Mouse (Mus musculus) cerebellum, adult (tissue): ENCODE measurements around the gene Phb2.

ENCODE experiments used
- ATAC-seq: cut with Nextera tagmentation; 2 replicates; pipeline ENCODE4 v1.9.2; 2017; ENCODE audit warnings: mild to moderate bottlenecking, moderate library complexity, mixed read lengths; ENCODE audit not compliant: insufficient number of reproducible peaks, low FRiP score, low TSS enrichment

The Phb2 gene

DNA sequence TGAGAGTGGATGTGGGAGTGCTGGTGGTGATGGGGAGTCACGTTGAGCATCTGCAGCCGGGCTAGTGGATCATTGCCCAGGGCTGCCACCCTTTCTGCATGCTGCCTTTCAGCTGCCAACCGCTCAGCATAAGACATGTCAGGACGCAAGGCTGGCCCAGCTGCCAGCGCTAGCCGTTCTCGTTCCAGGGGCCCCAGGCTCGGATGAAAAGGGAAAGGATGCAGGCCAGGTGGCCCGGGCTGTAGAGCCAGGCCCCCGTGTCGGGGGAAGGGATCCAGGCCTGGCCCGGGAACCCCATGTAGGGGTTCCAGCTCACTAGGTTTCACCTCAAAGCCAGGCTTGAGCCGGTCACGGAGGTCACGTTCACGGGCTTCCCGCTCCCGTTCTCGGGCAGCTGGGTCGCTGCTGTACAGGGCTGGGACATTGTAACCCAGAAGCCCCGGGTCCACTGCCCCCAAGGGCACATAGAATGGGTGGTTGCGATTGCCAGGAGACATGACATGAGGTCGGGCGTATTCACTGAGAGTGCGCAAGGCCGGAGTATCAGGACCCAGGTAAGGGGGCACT lies 32.7 kb downstream of the Phb2 start:
- peak; percentile 5 for ATAC-seq

DNA sequence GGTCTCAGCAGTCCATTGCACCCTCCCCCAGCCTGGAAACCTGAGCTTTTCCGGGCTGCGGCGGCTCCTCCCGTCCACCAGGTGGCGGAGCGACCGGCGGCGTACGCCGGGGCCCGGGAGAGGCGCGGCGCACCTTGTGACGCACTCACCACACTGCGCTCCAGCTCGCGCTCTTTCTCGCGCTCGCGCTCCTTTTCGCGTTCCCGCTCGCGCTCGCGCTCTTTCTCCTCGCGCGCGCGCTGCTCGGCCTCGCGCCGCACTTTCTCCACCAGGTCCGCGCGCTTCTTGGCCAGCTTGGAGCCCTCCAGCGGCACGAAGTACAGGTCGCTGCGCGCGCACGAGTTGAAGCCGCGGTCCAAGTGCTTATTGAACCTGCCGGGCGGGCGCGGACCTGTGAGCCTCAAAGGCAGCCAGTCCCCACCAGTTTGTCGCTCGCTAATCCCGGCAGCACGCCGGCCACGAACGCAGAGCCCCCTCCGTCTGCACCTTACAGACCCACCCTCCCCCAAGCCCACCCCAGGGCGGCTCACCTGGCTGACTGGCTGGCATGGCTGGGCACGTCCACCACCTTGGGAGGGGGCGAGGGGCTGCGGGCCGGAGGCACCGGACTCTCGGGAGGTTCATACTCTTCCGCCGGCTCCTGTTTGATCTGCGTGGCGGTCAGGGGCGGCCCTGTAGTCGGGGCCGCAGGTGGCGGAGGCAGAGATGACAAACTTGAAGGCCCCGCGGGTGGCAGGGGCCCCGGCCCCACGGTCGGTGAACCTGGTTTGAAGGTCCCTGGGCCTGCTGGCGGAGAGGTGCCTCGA lies 33.6 kb downstream of the Phb2 start:
- ATAC-seq: peak; percentile 60

DNA sequence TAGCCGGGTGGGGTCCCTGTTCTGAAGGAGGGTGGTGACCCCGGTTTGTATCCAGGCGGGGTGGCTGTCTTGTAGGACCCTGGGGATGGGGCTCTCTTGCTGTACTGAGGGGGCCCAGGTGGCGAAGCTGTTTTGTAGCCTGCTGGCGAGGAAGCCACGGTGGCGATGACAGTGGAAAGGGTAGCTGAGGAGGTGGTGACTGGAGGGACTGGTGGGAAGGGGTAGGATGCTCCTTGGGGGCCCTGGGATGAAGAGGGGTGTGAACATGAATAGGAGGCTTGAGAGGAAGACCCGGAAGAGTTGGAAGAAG lies 34.1 kb downstream of the Phb2 start:
- ATAC-seq: no peak

DNA sequence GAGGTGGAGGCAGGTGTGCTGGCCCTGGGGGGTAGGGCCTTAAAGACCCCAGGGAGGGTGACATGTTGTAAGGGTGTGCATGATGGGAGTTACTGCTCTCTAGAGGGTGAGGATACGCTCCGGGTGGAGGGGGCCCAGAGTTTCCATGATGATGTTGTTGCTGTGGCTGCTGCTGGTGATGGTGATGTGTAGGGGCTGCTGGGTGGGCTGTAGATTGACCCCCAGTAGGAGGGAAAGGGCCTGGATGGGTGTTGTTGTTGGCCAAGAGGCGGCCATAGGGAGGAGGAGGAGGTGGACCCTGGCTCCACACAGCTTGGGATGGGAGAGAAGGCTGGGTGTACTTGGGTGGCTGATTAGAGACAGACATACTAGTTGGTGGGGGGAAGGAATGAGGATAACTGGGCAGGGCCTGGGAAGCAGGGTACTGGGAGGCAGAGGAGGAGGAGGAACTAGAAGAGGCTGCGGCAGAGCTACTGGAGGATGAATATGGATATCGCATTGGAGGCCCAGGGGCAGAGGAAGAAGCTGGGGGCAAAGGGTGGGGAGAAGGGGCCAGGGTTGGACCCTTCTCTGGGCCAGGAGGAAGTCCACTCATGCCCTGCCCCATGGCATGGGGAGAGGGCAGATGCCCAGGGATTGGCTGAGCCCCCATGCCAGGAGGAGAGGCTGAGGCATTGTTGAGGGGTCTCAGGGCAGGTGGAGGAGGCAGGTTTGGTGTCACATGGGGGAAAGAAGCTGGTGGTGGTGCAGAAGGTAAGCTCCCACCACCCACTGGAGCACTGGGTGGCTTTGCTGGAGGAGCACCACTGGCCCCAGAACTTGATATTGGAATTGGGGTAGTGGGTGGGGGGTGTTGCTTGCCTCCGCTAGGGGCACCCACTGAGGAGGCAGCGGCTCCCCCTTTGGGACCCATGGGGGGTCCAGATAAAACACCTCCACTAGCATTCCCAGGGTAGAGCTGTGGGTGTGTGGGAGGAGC lies 34.8 kb downstream of the Phb2 start:
- no peak for ATAC-seq

DNA sequence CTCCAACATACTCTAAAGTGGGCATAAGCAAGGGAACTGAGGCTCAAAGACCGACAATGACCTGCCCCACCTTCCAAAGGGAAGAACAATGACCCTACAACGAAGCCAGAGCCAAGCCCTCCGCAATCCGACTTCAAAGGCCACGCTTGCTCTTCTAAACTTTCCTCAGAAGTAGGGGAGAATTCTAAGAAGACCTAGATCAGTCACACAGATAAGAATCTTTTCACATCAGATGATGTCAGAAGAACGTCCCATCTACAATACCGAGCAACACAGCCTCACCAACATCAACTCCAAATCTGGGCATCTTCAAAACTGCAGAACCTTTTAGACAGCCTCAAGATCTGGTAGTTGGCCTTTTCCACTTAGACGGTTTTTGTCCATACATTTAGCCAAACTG lies 38.3 kb downstream of the Phb2 start:
- no peak for ATAC-seq

DNA sequence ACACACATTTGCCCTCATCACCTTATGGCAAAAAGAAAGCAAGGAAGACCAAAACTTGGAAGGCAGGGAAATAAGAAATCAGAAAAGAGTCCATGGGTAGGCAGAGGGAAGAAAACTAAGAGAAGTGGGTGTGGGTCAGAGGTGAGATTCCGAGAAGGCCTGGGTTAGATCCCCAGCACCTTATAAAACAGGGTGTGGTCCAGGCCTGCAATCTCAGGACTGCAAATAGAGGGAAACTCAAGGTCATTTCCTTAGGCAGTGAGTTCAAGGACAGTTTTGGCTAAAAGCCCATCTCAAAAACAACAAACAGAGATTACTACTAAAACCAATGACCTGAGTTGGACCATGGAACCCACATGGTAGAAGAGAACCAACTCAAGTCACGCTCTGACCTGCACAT lies 41.7 kb downstream of the Phb2 start:
- no peak for ATAC-seq

DNA sequence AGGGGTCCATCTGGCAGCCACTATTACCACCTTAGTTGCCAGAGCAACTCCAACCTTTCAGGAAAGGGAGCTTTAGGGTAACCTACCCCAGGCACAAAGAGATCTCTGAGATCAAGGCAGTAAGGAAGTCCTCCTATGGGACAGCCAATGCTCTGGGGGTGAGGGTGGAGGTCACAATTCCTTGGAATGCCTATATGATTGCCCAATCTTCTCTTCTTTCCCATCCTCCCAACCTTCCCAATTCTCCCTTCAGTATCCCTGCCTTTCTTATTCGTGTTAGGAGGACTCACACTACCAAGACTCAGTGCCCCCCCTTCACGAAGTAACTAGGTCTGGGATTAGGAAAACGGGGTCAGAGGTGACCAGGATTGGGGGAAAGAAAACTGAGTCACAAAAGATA lies 43.2 kb downstream of the Phb2 start:
- ATAC-seq: no peak

DNA sequence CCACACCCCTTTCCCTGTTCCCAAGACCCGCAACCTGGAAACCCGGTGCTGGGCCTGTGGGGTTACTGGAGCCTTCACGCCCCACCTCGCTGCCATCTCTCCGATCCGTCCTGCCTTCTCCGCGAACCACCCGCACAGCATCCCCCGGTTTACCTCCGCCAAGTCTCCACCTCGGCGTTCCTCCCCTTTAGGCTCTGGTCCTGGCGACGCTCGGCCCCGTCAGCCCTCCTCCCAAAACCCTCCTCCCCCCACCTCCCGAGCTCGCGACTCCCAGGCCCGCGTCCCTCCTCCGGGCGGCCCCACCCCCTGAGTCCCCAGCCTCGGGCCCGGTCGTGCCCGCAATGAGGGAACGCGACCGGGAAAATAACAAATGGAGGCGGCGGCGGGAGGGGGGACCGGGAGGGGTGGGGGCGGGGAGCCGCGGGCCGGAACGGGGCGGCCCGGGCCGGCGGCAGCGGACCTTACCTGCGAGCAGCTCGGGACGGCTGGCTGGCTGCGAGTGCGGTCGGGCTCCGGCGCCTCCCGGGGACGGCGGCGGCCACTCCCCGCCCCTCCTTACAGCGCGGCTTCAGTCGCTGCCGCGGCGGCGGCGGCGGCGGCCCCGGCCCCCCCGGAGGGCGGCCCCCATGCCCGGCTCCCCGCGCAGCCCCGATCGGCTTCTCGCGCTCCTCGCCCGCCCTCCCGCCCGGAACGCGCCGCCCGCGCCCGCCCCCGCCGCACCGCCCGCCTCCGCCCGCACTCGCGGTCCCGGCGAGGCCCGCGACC lies 43.9 kb downstream of the Phb2 start, which contains the start of the genes Gm45234 and Atn1:
Gene Gm45234, minus strand, starts transcription at position 191 of the 765 bp plus-strand sequence.
Gene Atn1, minus strand, starts transcription at position 694 of the 765 bp plus-strand sequence.
- peak; percentile 17; the same call in 1 of the 2 replicates for ATAC-seq

GRCm38 (mm10) chr6:124756652-124757350 lies 44.7 kb downstream of the Phb2 start:
- ATAC-seq: peak; percentile 37

GRCm38 (mm10) chr6:124757351-124757880 lies 45.3 kb downstream of the Phb2 start:
- ATAC-seq: no peak

- peak; percentile 49; the same call in 1 of the 2 replicates for ATAC-seq
Measured at GRCm38 (mm10) chr6:124757909-124758848, 46.0 kb downstream of the Phb2 start.

GRCm38 (mm10) chr6:124758849-124759232 lies 46.7 kb downstream of the Phb2 start:
- ATAC-seq: no peak

DNA sequence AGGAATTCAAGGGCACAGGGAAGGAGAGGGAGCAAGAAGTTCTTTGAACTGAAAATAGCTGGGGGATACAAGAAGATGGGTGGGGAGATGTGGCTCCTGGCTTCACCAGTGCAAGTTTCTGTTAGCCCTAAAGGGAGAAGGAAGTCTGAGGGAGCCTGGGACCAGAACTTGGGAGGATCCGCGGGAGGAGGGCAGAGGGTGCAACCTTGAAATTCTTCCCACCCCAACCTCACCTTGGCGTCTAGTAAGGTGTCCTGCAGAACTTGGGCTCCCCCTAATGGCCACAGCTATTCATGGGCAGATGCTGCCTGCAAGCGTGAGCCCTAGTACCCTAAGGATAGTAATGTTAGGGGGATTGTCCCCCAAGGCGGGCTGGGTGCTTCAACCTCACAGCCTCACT lies 47.1 kb downstream of the Phb2 start:
- ATAC-seq: peak; percentile 21; the same call in 1 of the 2 replicates

DNA sequence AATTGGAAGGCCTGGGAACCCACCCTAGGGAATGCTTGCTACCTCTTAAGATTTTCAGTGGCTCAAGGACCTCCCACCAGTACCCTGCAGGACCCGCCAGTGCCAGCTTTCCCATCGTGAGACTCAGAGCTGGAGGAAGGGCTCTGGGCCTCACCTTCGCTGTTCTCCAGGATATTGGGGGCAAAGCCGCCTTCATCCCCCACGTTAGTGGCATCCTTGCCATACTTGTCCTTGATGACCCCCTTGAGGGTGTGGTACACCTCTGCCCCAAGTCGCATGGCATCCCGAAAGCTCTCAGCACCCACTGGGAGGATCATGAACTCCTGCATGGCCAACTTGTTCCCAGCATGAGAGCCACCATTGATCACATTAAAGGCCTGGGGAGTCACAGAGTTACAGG lies 53.8 kb downstream of the Phb2 start:
- no peak for ATAC-seq
